Mouse (Mus musculus) limb, embryonic 12.5 days (tissue): ENCODE data around the gene Gm8108. TPM values are rescaled to one million over a fixed set of nuclear protein-coding genes. Genes with fewer than 3 reads are reported as not detected.
"Not testable (repeated sequence)": the region's sequence is repeated elsewhere in the genome, so short reads cannot be mapped to it uniquely, and the experiment has no call there.

ENCODE experiments used
- ATAC-seq: fragments of 200-750 bp; cut with Nextera tagmentation; 2 replicates; pipeline ENCODE4 v1.8.0; 2017; ENCODE audit warnings: low read depth, moderate TSS enrichment; ENCODE audit not compliant: insufficient number of reproducible peaks, insufficient read depth, low FRiP score, low TSS enrichment
- H3K27ac ChIP-seq: fragments of 300-500 bp; sonication (generic); 2 replicates; pipeline ENCODE4 v1.5.1; 2016; ENCODE audit warnings: mild to moderate bottlenecking, moderate library complexity
- H3K27me3 ChIP-seq: fragments of 300-500 bp; sonication (generic); 2 replicates; pipeline ENCODE4 v1.6.1; 2016; ENCODE audit warnings: mild to moderate bottlenecking, moderate library complexity
- H3K36me3 ChIP-seq: fragments of 300-500 bp; sonication (generic); 2 replicates; pipeline ENCODE4 v1.6.1; 2016; ENCODE audit warnings: mild to moderate bottlenecking, moderate library complexity
- H3K4me1 ChIP-seq: fragments of 300-500 bp; sonication (generic); replicated peaks from 2 replicates; pipeline ENCODE4 v1.6.1; 2016
- H3K4me2 ChIP-seq: fragments of 300-500 bp; sonication (generic); 2 replicates; pipeline ENCODE4 v1.6.1; 2016; ENCODE audit warnings: mild to moderate bottlenecking, moderate library complexity
- H3K4me3 ChIP-seq: fragments of 300-500 bp; sonication (generic); replicated peaks from 2 replicates; pipeline ENCODE4 v1.5.1; 2016; ENCODE audit warnings: mild to moderate bottlenecking
- H3K9ac ChIP-seq: fragments of 300-500 bp; sonication (generic); replicated peaks from 2 replicates; pipeline ENCODE4 v1.6.1; 2016; ENCODE audit warnings: mild to moderate bottlenecking, moderate library complexity
- H3K9me3 ChIP-seq: fragments of 300-500 bp; sonication (generic); 2 replicates; pipeline ENCODE4 v1.6.1; 2016; ENCODE audit warnings: mild to moderate bottlenecking, moderate library complexity
- WGBS: fragments of 180-500 bp; shearing (Covaris S2); methylation state at CpG from one replicate; pipeline ENCODE4 v1.1.7; 2016; 5-methylcytosine and 5-hydroxymethylcytosine counted together
- polyA plus RNA-seq: library from polyadenylated mRNA; unstranded; fragments of >200 nt; fragmentation: Nextera tagmentation; extraction: Ambion mirVana; gene quantifications from 2 replicates; pipeline ENCODE4 v1.2.1, GENCODE M21; 2016

Gene Gm8108
- 0.78 and 1.2 TPM in 2 replicates for polyA plus RNA-seq

GRCm38 (mm10) chr14:4110426-4110825 lies at the start of gene Gm8108:
Gene Gm8108 (plus strand): TSS chr14:4110526.
- H3K4me1 ChIP-seq, H3K36me3 ChIP-seq, H3K9ac ChIP-seq, ATAC-seq, H3K9me3 ChIP-seq, H3K27me3 ChIP-seq, H3K27ac ChIP-seq: not testable (repeated sequence)
- Histone ChIP-seq H3K4me3 (peak within 1 kb of the TSS; percentile 42), H3K4me2 (peak within 1 kb of the TSS; percentile 57)
- 2% methylated on average over 34 of the region's 37 CpGs for WGBS

DNA sequence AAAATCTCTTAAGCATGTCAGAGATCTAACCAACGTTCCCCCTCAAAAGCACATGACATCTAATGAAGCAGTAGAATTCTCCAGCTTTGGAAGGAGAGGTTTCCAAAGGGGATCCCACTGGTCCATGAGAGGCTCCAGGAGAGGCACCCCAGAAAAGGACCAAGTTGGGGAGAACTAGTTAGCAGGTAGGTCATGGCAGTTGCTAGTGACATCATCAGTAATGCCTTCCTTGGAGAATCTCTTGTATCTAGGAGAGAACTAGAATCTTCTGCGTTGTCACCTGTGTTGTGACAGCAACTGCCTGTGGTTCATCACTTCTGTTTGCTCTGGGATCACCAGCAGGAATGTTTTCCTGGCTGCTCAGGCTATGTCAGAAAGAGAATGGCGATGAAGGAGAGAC lies 26.5 kb upstream of the Gm8108 start, which contains the start of gene Gm3115:
Gm3115 (plus strand) TSS at position 301 of the 400 bp plus-strand sequence.
- not testable (repeated sequence) for ATAC-seq
- WGBS = 43% methylated on average over 3 of the region's 3 CpGs

DNA sequence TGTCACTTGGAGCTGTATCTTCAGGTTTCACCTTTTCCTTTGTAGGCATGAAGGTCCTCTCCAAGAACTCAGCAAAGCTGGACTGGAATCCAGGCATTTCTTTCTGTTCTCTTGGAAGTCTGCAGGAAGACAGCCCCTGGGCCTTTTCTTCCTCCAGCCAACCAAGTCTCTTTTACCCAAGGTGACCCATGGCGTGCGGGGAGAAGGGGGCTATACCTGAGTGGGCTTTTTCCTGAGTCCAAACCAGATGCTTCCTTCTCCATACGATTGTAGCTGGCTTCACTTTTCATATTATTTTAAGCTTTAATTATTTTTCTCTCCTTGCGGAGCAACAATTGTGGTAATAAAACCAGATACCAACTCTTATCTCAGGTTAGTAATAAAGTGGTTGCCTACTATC lies 31.3 kb downstream of the Gm8108 start:
- H3K4me3 ChIP-seq, H3K27ac ChIP-seq, H3K9me3 ChIP-seq, H3K9ac ChIP-seq, H3K4me1 ChIP-seq, H3K4me2 ChIP-seq, ATAC-seq, H3K36me3 ChIP-seq, H3K27me3 ChIP-seq: not testable (repeated sequence)
- WGBS = 93% methylated on average over 4 of the region's 4 CpGs

More for the DNA sequence above, 26.5 kb upstream of the Gm8108 start, which contains the start of gene Gm3115:
- not testable (repeated sequence) for H3K27ac ChIP-seq, H3K9me3 ChIP-seq, H3K27me3 ChIP-seq, H3K4me2 ChIP-seq, H3K36me3 ChIP-seq, H3K4me3 ChIP-seq, H3K9ac ChIP-seq, H3K4me1 ChIP-seq

GRCm38 (mm10) chr14:4164730-4165129 lies 54.4 kb downstream of the Gm8108 start, which contains the start of gene Gm3127:
Gene Gm3127 (plus strand): TSS chr14:4165030.
- H3K4me1 ChIP-seq, H3K27ac ChIP-seq, H3K36me3 ChIP-seq, H3K9ac ChIP-seq, H3K4me3 ChIP-seq, H3K27me3 ChIP-seq, H3K9me3 ChIP-seq, ATAC-seq, H3K4me2 ChIP-seq: not testable (repeated sequence)
- WGBS = 62% methylated on average over 1 of the region's 2 CpGs

DNA sequence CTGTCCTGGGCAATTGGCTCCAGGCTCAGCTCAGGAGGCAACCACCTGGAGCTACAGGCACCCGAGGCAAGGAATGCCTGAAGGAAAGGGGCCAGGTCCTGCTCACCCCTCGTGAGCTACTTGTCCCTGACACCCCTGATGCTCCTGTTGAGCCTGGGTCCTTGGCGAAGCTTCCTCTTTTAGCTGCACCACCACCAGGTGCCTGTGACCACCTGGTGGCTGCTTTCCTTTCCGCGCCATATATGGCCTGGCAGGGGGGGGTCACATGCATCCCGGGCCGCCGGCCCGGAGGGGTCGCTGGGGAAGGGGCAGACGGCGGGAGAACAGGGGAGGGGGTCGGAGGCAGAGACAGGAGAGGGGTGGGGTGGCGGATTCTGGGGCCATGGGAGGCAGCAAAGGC lies 71.7 kb downstream of the Gm8108 start:
- not testable (repeated sequence) for H3K9ac ChIP-seq, H3K27me3 ChIP-seq, H3K4me1 ChIP-seq, H3K9me3 ChIP-seq, ATAC-seq, H3K27ac ChIP-seq, H3K36me3 ChIP-seq
- Histone ChIP-seq H3K4me2 (peak overlapping the region; percentile 61), H3K4me3 (peak overlapping the region; percentile 39)
- WGBS = 13% methylated on average over 12 of the region's 14 CpGs

Other genes starting within 250 kb of the Gm8108 start
- 0.13 TPM in 1 of 2 replicates, not detected in the other for gene Gm2916, start 226.4 kb upstream of the Gm8108 start, polyA plus RNA-seq
- gene Gm3029, start 178.8 kb upstream of the Gm8108 start, polyA plus RNA-seq = not detected in 2 replicates
- gene Gm3095, start 147.0 kb upstream of the Gm8108 start, polyA plus RNA-seq = not detected in 2 replicates
- gene Gm3099, start 112.1 kb upstream of the Gm8108 start, polyA plus RNA-seq = not detected in 2 replicates
- gene Gm5796, start 86.6 kb upstream of the Gm8108 start, polyA plus RNA-seq = 0.40 and 0.60 TPM in 2 replicates
- not detected in 2 replicates for gene Gm3115, start 26.4 kb upstream of the Gm8108 start, polyA plus RNA-seq
- not detected in 2 replicates for gene Gm3127, start 54.5 kb downstream of the Gm8108 start, polyA plus RNA-seq
- gene Gm2974, start 72.0 kb downstream of the Gm8108 start, polyA plus RNA-seq = 0.31 and 0.50 TPM in 2 replicates
- not detected in 2 replicates for gene Gm3138, start 139.1 kb downstream of the Gm8108 start, polyA plus RNA-seq
- gene Gm3149, start 206.8 kb downstream of the Gm8108 start, polyA plus RNA-seq = not detected in 2 replicates
- gene 2610042L04Rik, start 224.2 kb downstream of the Gm8108 start, polyA plus RNA-seq = 0.24 and 0.43 TPM in 2 replicates